Mouse (Mus musculus) olfactory bulb, adult 2 months (tissue): ENCODE results near the gene Igsf9b.

Source experiments
- CTCF ChIP-seq: fragments of 200-500 bp; IDR thresholded peaks from 2 replicates; pipeline ENCODE4 v1.5.1; 2012; ENCODE audit warnings: low read depth, mild to moderate bottlenecking, low read length, moderate library complexity; ENCODE audit not compliant: insufficient read depth
- POLR2A ChIP-seq: fragments of 200-500 bp; IDR thresholded peaks from 2 replicates; pipeline ENCODE4 v1.6.1; 2012; ENCODE audit warnings: mild to moderate bottlenecking, low read depth, low read length, moderate library complexity; ENCODE audit not compliant: insufficient read depth

GRCm38 (mm10) chr9:27334895-27335294 is 35.9 kb downstream of the Igsf9b start:
- no peak for TF ChIP-seq CTCF
- no peak for TF ChIP-seq POLR2A
